Mouse (Mus musculus): ENCODE measurements around the gene Ggn.
A peak's percentile ranks its signal among the peaks of the same experiment; 100 is the strongest.
"Not testable (repeated sequence)": the region's sequence is repeated elsewhere in the genome, so short reads cannot be mapped to it uniquely, and the experiment has no call there.

The Ggn gene

GRCm38 (mm10) chr7:29158264-29158663, 11.7 kb upstream of the Ggn start:
- no peak for DNase-seq (ENCODE audit: low read depth, low spot score)

GRCm38 (mm10) chr7:29162294-29162693, 7.7 kb upstream of the Ggn start:
- no peak for DNase-seq (ENCODE audit: low read depth, low spot score)

GRCm38 (mm10) chr7:29162750-29163525, 7.1 kb upstream of the Ggn start:
- peak; percentile 70 for DNase-seq (ENCODE audit: low read depth, low spot score)

DNA sequence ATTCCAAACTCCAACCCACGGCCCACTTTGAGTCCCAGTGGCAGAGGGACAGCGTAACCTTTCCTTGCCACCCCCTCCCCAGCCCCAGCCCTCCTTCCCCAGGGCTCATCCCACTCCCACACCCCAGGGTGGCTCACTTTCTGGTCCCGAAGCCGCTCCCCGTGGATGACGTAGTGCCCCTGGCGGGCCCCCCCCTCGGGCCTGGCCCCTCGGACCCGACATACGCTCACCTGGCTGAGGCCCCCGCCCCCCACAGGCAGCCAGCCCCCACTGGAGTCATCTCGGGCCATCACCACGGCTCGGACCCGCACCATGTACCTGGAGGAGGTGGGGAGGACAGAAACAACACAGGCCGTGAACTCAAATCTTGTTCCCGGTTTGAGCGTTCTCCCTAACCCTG, 2.4 kb upstream of the Ggn start:
- no peak for DNase-seq (ENCODE audit: low read depth, low spot score)

DNA sequence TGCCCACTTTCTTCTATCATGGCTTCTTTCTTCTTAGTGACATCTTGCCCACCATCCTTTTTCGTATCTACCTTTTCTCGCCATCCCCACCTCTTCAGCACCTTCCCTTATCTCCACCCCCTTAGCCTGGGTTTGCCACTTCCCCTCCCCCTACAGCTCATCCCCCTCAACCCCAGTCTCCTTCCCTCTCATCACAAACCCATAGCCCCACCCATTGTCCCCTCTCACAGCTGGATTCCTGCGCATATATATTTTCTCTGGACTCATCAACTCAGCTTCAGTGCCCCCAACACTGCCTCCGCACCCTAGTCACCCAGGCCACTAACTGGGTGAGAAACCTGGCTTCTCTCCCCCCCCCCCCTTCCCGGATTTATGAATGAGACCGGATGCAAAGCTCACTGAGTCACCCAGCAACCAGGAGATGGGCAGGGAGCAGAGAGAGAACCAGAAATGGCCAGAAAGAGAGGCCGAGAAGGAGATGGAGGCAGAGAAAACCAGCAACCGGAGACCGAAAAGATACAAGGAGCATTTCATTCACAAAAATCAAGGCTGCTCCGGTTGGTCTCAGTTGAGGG, 1.8 kb upstream of the Ggn start:
- no peak for DNase-seq (ENCODE audit: low read depth, low spot score)

- DNase-seq (ENCODE audit: low read depth, low spot score) = peak; percentile 27
Observed at GRCm38 (mm10) chr7:29168791-29169230, 1.2 kb upstream of the Ggn start.

- DNase-seq (ENCODE audit: low read depth, low spot score) = peak; percentile 38
Observed at GRCm38 (mm10) chr7:29169231-29170065, 562 bp upstream of the Ggn start.

GRCm38 (mm10) chr7:29170755-29171561, 948 bp downstream of the Ggn start:
- DNase-seq (ENCODE audit: low read depth, low spot score) = peak; percentile 43

- no peak for DNase-seq (ENCODE audit: low read depth, low spot score)
Observed at GRCm38 (mm10) chr7:29171562-29172097, 1.6 kb downstream of the Ggn start.

- DNase-seq (ENCODE audit: low read depth, low spot score) = no peak
Observed at GRCm38 (mm10) chr7:29172390-29173016, 2.5 kb downstream of the Ggn start.

- DNase-seq (ENCODE audit: low read depth, low spot score) = peak; percentile 55
Observed at GRCm38 (mm10) chr7:29178106-29178505, 8.1 kb downstream of the Ggn start.

DNA sequence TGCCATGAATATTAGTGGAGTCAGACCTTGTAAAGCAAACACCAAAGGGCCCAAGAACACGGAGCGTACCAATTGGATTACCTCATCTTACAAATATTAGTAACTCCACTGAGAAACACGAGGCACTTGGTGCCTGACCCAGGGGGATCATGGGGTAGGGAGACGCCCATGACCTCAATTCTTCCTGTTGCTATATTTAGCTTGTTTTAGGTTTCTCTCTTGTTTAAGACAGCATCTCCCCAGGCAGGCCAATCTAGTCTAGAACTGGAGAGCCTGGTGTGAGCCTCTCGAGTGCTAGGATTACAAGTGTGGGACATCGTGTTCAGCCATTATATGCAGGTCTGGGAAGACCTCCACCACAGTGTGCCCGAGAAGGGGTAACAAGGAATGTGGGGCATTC, 9.3 kb downstream of the Ggn start:
- DNase-seq (ENCODE audit: low read depth, low spot score) = peak; percentile 56

DNA sequence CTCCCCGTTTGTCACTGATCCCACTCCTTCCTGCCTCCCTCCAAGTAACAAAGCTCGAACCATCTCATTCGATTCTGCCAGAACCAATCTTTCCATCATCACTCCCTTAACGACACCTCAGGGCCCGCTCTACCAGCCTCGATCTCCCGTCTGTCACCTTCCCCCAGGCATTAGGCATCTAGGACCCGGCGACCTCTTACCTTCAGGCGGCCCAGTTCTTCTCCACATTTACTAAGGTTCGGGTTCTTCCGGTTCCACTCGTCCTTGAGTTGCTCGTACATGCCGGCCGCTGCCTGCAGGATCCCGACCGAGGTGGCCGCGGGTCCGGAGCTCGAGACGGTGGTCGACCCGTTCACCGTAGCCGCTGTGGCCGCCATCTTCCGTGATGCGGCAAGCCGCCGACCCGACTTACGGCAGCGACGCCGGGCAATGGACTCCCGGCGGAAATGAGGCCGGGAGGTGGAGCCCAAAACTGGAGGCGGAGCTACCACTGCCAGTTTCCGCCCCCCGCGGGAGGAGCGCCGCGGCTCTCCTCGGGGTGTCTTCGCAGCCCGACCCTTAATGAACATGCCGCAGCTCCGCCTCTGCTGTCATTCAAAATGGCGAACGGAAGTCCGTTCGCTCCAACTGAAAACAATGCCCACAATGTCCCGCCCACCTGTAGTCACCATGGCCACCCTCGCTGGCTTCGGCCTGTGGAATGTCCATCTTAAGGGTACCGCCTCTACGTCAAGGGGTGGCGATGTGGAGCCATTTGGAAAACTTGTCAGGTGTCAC, 10.3 kb downstream of the Ggn start, which contains the start of gene Psmd8:
Gene Psmd8, minus strand, starts transcription at position 625 of the 777 bp plus-strand sequence.
- DNase-seq (ENCODE audit: low read depth, low spot score) = peak; percentile 98

GRCm38 (mm10) chr7:29180854-29181236, 10.8 kb downstream of the Ggn start:
- no peak for DNase-seq (ENCODE audit: low read depth, low spot score)

DNA sequence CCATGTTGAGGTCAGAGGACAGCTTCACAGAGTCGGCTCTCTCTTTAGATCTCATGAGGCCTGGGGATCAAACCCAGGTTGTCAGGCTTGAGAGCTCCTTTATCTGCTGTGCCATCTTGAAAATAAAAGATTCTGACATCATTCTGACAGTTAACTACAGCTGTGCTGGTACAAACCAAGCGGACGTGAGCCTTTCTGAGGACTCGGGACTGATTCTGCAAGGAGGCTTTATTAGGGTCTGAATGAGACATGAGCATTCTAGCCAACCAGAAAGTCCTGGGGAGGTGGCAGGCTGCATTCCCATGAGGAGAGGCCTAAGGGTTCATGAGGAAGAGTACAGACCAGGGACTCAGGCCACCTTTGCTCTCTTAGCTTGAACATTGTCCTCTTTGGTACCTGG, 11.3 kb downstream of the Ggn start:
- DNase-seq (ENCODE audit: low read depth, low spot score) = not testable (repeated sequence)

DNA sequence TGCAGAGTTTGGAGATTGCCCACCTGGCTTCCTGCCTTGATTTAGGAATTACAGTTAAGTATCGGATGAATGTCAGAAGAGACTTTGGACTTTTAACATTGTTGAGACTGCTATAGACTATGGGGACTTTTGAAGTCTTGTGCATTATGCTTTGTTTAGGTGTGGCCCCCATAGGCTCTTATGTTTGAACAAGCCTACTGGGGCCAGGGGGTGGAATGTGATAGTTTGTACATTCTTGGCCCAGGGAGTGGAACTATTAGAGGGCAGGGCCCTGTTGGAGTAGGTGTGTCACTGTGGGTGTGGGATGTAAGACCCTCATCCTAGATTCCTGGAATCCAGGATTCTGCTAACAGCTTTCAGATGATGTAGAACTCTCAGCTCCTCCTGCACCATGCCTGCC, 24.2 kb downstream of the Ggn start:
- not testable (repeated sequence) for DNase-seq (ENCODE audit: low read depth, low spot score)

GRCm38 (mm10) chr7:29202577-29202976, 32.6 kb downstream of the Ggn start:
- no peak for DNase-seq (ENCODE audit: low read depth, low spot score)

GRCm38 (mm10) chr7:29211013-29211412, 41.0 kb downstream of the Ggn start:
- peak; percentile 71 for DNase-seq (ENCODE audit: low read depth, low spot score)

DNA sequence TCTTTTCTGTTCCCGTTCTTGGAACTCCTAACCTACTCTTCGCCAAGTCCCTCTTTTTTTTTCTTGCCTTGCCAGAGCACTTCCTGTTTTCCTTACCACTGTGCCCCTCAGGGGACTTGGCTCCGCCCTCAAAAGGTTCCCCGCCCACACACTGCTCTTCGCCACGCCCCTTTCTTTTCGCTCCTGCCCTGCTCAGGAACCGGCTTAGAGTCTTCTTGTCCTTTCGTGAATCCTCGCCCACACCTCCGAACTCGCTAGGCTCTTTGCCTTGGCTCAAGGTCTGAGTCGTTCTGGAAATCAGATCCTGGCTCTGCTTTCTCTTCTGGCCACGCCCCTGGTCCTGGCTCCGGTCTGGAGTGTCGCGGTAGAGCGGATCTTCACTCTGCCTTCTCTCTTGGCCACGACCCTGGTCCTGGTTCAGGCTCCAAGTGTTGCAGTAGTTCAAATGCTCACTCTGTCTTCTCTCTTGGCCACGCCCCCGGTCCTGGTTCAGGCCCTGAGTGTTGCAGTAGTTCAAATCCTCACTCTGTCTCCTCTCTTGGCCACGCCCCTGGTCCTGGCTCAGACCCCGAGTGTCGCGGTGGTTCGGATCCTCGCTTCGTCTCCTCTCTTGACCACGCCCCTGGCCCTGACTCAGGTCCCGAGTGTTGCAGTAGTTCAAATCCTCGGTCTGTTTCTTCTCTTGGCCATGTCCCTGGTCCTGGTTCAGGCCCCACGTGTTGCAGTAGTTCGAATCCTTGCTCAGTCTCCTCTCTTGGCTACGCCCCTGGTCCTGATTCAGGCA, 41.6 kb downstream of the Ggn start:
- DNase-seq (ENCODE audit: low read depth, low spot score) = peak; percentile 91
